Mouse (Mus musculus) forelimb bud, embryonic 11.5 days (tissue): ENCODE measurements at regions not wholly inside any gene's neighbourhood (a gene's known extent, or its start where the extent isn't known, plus 50 kb on each side); places are given as distances from the start of the nearest gene placed in this dataset.

Source experiments
- DNase-seq: peaks from one replicate; pipeline ENCODE4 v3.0.0-alpha.2; 2012; ENCODE audit warnings: low read depth, low spot score

GRCm38 (mm10) chr8:100515896-100516295 lies 1099.6 kb upstream of the Cdh8 start:
- DNase-seq = no peak

- no peak for DNase-seq
Observed at GRCm38 (mm10) chr8:100515152-100515551, 1098.9 kb upstream of the Cdh8 start.

- no peak for DNase-seq
Observed at GRCm38 (mm10) chr8:100506478-100506877, 1090.2 kb upstream of the Cdh8 start.

- DNase-seq = no peak
Observed at GRCm38 (mm10) chr8:100500342-100500712, 1084.1 kb upstream of the Cdh8 start.

- no peak for DNase-seq
Observed at GRCm38 (mm10) chr8:100499614-100500341, 1083.5 kb upstream of the Cdh8 start.

- no peak for DNase-seq
Observed at GRCm38 (mm10) chr8:100494445-100494844, 1078.2 kb upstream of the Cdh8 start.

- no peak for DNase-seq
Observed at GRCm38 (mm10) chr8:100475950-100476349, 1059.7 kb upstream of the Cdh8 start.

- no peak for DNase-seq
Observed at GRCm38 (mm10) chr8:100451231-100451630, 1035.0 kb upstream of the Cdh8 start.

GRCm38 (mm10) chr8:100450380-100450936 lies 1034.2 kb upstream of the Cdh8 start:
- no peak for DNase-seq

- DNase-seq = peak; percentile 11
Observed at GRCm38 (mm10) chr8:100446677-100447350, 1030.5 kb upstream of the Cdh8 start.
